Mouse (Mus musculus) embryonic facial prominence, embryonic 11.5 days (tissue): ENCODE data around the gene Osgin1. TPM values are rescaled to one million over a fixed set of nuclear protein-coding genes. Genes with fewer than 3 reads are reported as not detected.

ENCODE experiments used
- ATAC-seq: fragments of 200-750 bp; cut with Nextera tagmentation; replicated peaks from 2 replicates; pipeline ENCODE4 v1.8.0; 2017; ENCODE audit warnings: low read depth; ENCODE audit not compliant: insufficient number of reproducible peaks, low FRiP score, low TSS enrichment
- DNase-seq: peaks from one replicate; pipeline ENCODE4 v3.0.0-alpha.2; 2015; ENCODE audit warnings: low spot score
- H3K27ac ChIP-seq: fragments of 300-500 bp; sonication (generic); replicated peaks from 2 replicates; pipeline ENCODE4 v1.5.1; 2014; ENCODE audit warnings: mild to moderate bottlenecking, low read depth, low read length, control low read depth
- H3K27me3 ChIP-seq: fragments of 300-500 bp; sonication (generic); 2 replicates; pipeline ENCODE4 v1.6.1; 2014; ENCODE audit warnings: mild to moderate bottlenecking, low read length, moderate library complexity, mixed read lengths; ENCODE audit not compliant: control insufficient read depth, insufficient read depth
- H3K36me3 ChIP-seq: fragments of 300-500 bp; sonication (generic); replicated peaks from 2 replicates; pipeline ENCODE4 v1.6.1; 2014; ENCODE audit warnings: low read depth, mild to moderate bottlenecking, low read length, moderate library complexity, mixed read lengths; ENCODE audit not compliant: control insufficient read depth, insufficient read depth
- H3K4me1 ChIP-seq: fragments of 300-500 bp; sonication (generic); 2 replicates; pipeline ENCODE4 v1.6.1; 2014; ENCODE audit warnings: low read length, mixed read lengths; ENCODE audit not compliant: control insufficient read depth, insufficient read depth
- H3K4me2 ChIP-seq: fragments of 300-500 bp; sonication (generic); 2 replicates; pipeline ENCODE4 v1.6.1; 2014; ENCODE audit warnings: low read depth, mild to moderate bottlenecking, control low read depth, low read length, moderate library complexity
- H3K4me3 ChIP-seq: fragments of 300-500 bp; sonication (generic); 2 replicates; pipeline ENCODE4 v1.5.1; 2014; ENCODE audit warnings: low read depth, low read length, control low read depth
- H3K9ac ChIP-seq: fragments of 300-500 bp; sonication (generic); replicated peaks from 2 replicates; pipeline ENCODE4 v1.6.1; 2014; ENCODE audit warnings: mild to moderate bottlenecking, control low read depth, low read length
- H3K9me3 ChIP-seq: fragments of 300-500 bp; sonication (generic); replicated peaks from 2 replicates; pipeline ENCODE4 v1.6.1; 2016; ENCODE audit warnings: mild to moderate bottlenecking, low read length, inconsistent platforms, mixed read lengths; ENCODE audit not compliant: control insufficient read depth
- WGBS: fragments of 180-500 bp; shearing (Covaris S2); extraction: QIAGEN DNeasy Blood & Tissue Kit; methylation state at CpG from one replicate; pipeline ENCODE4 v1.1.7; 2014; 5-methylcytosine and 5-hydroxymethylcytosine counted together
- polyA plus RNA-seq: library from polyadenylated mRNA; unstranded; fragments of >200 nt; fragmentation: Nextera tagmentation; extraction: Ambion mirVana; gene quantifications from 2 replicates; pipeline ENCODE4 v1.2.1, GENCODE M21; 2014

Osgin1 gene
- polyA plus RNA-seq, 1 experiment from 2014 or later: 0.53 TPM

DNA sequence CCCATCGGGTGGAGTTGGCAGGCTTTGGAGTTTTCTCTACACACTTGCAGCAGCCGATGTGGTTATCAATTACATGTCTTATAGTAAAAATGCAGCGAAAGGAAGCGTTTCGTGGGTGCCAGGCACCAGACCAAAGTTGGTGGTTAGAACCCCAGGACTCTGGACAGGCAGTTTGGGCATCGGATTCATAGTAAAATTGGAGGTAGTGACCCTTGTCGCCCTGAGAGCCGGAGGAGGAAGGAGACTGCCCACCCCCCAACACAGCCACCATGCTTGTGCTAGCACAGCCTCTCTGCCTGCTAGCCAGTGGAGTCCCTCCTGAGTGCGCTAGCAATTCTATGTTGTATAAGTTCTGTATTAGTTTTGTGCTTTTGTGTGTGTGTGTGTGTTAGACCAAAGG lies 35.4 kb upstream of the Osgin1 start:
- ATAC-seq (no peak), DNase-seq (no peak)
- no peaks in the 10 kb centered on the region for H3K27me3 ChIP-seq
- H3K9ac ChIP-seq: no peak overlapping the region
- no peaks in the 10 kb centered on the region for H3K4me1 ChIP-seq
- H3K4me3 ChIP-seq: no peak overlapping the region
- no peak overlapping the region for H3K27ac ChIP-seq
- no peaks in the 10 kb centered on the region for H3K36me3 ChIP-seq
- H3K9me3 ChIP-seq: no peaks in the 10 kb centered on the region
- WGBS: 85% methylated on average over 9 of the region's 9 CpGs
- no peak overlapping the region for H3K4me2 ChIP-seq

GRCm38 (mm10) chr8:119399255-119399654 lies 34.7 kb upstream of the Osgin1 start:
- no peaks in the 10 kb centered on the region for H3K9me3 ChIP-seq
- no peaks in the 10 kb centered on the region for H3K27me3 ChIP-seq
- WGBS: 75% methylated on average over 6 of the region's 6 CpGs
- DNase-seq (no peak), ATAC-seq (no peak)
- no peak overlapping the region for H3K9ac ChIP-seq
- no peak overlapping the region for H3K4me3 ChIP-seq
- H3K36me3 ChIP-seq: no peaks in the 10 kb centered on the region
- H3K27ac ChIP-seq: no peak overlapping the region
- no peak overlapping the region for H3K4me2 ChIP-seq
- no peaks in the 10 kb centered on the region for H3K4me1 ChIP-seq

DNA sequence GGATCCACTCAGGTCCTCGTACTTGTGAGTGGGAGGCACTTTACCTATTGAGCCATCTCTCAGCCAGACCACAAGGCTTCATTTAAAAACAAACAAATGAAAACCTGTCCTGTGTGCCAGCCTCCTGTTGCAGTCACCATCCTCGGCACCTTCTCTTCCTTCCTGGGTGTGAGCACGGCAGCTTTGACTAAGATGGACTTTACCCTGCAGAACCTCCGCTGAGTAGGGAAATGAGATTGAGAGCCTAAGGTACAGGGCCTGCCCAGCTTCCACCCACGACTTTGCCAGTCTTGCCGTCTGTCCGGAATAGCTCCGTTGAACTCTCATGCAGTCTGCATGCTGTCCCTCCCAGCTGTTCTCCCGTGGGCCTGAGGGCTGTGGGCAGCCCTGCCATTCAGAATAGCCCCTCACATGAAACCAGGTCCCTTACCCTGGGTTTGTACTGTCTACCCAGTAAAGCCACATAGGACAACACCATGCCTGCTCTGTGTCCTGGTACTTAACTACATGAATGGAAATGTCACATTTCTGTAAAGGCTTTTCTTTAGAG lies 33.7 kb upstream of the Osgin1 start:
- no peaks in the 10 kb centered on the region for H3K36me3 ChIP-seq
- H3K9ac ChIP-seq: no peak overlapping the region
- H3K27ac ChIP-seq: no peak overlapping the region
- H3K4me2 ChIP-seq: no peak overlapping the region
- 80% methylated on average over 9 of the region's 9 CpGs for WGBS
- H3K9me3 ChIP-seq: no peaks in the 10 kb centered on the region
- H3K4me1 ChIP-seq: no peaks in the 10 kb centered on the region
- no peak overlapping the region for H3K4me3 ChIP-seq
- no peak for DNase-seq
- ATAC-seq: no peak
- H3K27me3 ChIP-seq: no peaks in the 10 kb centered on the region

DNA sequence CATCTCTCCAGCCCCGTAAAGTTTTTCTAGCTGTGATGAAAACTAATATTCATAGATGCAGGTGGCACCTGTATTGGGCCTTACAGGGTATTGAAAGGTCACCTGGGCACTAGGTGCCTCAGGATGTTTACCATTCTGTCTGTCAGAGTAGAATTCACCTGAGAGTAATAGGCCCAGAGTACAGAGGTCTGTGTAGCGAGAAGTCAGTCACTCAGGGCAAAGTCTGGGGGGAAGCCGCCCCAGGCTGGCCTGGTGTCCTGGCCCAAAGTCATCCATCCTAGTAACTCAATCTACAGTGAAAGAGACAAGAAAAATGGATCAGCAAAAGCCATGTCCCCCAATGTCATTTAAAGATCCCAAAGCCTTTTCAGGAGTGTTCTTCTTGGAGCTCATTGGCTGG lies 33.0 kb upstream of the Osgin1 start:
- 78% methylated on average over 3 of the region's 3 CpGs for WGBS
- no peaks in the 10 kb centered on the region for H3K36me3 ChIP-seq
- H3K27ac ChIP-seq: no peak overlapping the region
- ATAC-seq: no peak
- H3K4me1 ChIP-seq: no peaks in the 10 kb centered on the region
- H3K4me2 ChIP-seq: no peak overlapping the region
- no peaks in the 10 kb centered on the region for H3K27me3 ChIP-seq
- H3K9ac ChIP-seq: no peak overlapping the region
- DNase-seq: no peak
- H3K4me3 ChIP-seq: no peak overlapping the region
- H3K9me3 ChIP-seq: no peaks in the 10 kb centered on the region

- H3K36me3 ChIP-seq: no peaks in the 10 kb centered on the region; the same call in 1 of the 2 replicates
- H3K4me3 ChIP-seq: no peak overlapping the region
- DNase-seq (no peak), ATAC-seq (no peak)
- no peak overlapping the region for H3K4me2 ChIP-seq
- no peaks in the 10 kb centered on the region for H3K4me1 ChIP-seq
- H3K9me3 ChIP-seq: no peaks in the 10 kb centered on the region
- H3K27ac ChIP-seq: no peak overlapping the region
- 73% methylated on average over 10 of the region's 10 CpGs for WGBS
- no peak overlapping the region for H3K9ac ChIP-seq
- no peaks in the 10 kb centered on the region for H3K27me3 ChIP-seq
Measured at GRCm38 (mm10) chr8:119403912-119404311, 30.0 kb upstream of the Osgin1 start.

DNA sequence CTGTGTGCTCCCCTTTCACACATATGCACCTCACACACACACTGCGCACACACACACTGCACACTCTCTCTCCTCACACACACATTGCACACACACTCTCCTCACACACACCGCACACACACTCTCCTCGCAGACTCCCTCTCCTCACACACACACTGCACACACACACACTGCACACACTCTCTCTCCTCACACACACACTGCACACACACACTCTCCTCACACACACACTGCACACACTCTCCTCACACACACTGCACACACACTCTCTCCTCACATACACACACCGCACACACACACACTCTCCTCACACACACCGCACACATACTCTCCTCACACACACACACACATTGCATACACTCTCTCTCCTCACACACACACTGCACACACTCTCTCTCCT lies 29.3 kb upstream of the Osgin1 start:
- H3K9me3 ChIP-seq: no peaks in the 10 kb centered on the region
- H3K36me3 ChIP-seq: no peaks in the 10 kb centered on the region; the same call in 1 of the 2 replicates
- H3K4me1 ChIP-seq: no peaks in the 10 kb centered on the region
- no peak overlapping the region for H3K4me2 ChIP-seq
- no peak overlapping the region for H3K4me3 ChIP-seq
- no peaks in the 10 kb centered on the region for H3K27me3 ChIP-seq
- 94% methylated on average over 5 of the region's 5 CpGs for whole genome bisulfite sequencing
- no peak overlapping the region for H3K9ac ChIP-seq
- H3K27ac ChIP-seq: no peak overlapping the region
- ATAC-seq (no peak), DNase-seq (no peak)

GRCm38 (mm10) chr8:119408311-119408710 lies 25.6 kb upstream of the Osgin1 start:
- H3K4me1 ChIP-seq: no peaks in the 10 kb centered on the region
- H3K9me3 ChIP-seq: no peaks in the 10 kb centered on the region
- 87% methylated on average over 8 of the region's 8 CpGs for WGBS
- H3K27ac ChIP-seq: no peak overlapping the region
- ATAC-seq (no peak), DNase-seq (no peak)
- H3K27me3 ChIP-seq: no peaks in the 10 kb centered on the region
- no peak overlapping the region for H3K9ac ChIP-seq
- no peak overlapping the region for H3K4me2 ChIP-seq
- H3K4me3 ChIP-seq: no peak overlapping the region
- no peaks in the 10 kb centered on the region; the same call in 1 of the 2 replicates for H3K36me3 ChIP-seq

DNA sequence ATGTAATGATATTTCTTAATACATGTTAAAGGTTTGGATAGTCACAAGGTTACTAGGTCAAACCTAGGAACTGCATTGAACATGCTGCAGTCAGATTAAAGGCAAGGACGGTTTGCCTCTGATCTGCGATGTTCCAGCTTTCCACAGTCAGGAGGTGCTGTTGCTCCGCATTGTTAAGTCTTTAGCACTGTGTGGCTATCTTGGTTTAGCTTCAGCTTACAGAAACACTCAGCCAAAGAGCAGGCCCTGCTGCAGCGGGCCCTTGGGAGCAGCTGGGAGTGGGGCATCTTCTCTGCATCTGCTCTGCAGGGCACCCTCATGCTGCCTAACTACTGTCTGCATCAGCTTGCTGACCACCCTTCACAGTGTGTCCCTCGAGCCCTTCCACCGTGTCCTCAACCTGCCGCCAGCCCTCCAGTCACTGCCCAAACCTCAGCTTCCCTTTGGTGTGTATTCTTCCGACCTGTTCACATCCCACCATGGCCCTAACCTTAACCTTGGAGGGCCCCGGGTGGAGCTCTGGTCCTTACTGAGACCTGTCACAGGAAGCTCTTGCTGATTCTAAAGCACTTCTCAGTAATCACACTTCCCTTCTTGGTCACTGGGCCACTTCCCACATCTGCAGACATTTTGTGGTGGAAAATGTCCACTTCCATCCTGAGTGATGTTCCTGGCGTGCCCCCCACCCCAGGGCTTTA lies 21.7 kb upstream of the Osgin1 start:
- Histone ChIP-seq H3K27me3 (no peaks in the 10 kb centered on the region), H3K4me1 (no peaks in the 10 kb centered on the region), H3K36me3 (no peaks in the 10 kb centered on the region; the same call in 1 of the 2 replicates), H3K4me3 (no peak overlapping the region), H3K27ac (no peak overlapping the region), H3K9ac (no peak overlapping the region), H3K4me2 (no peak overlapping the region), H3K9me3 (no peaks in the 10 kb centered on the region)
- WGBS: 55% methylated on average over 10 of the region's 10 CpGs
- no peak for DNase-seq
- no peak for ATAC-seq
